Mouse (Mus musculus) G1E (cell line): Measurements from ENCODE around the gene Bex2.

Experiments used
- CTCF ChIP-seq: IDR thresholded peaks from 2 replicates; pipeline ENCODE4 v1.5.1; 2012; ENCODE audit warnings: low read depth, low read length, inconsistent platforms, mixed read lengths
- GATA1 ChIP-seq: IDR thresholded peaks from 2 replicates; pipeline ENCODE4 v1.6.1; 2012; ENCODE audit warnings: borderline replicate concordance, low read length, inconsistent platforms, mixed read lengths
- GATA2 ChIP-seq: IDR thresholded peaks from 2 replicates; pipeline ENCODE4 v1.6.1; 2012; ENCODE audit warnings: low read depth, low read length, inconsistent platforms, borderline replicate concordance
- POLR2AphosphoS5 ChIP-seq: IDR thresholded peaks from 2 replicates; pipeline ENCODE4 v1.6.1; 2012; ENCODE audit warnings: low read depth, low read length, inconsistent platforms; ENCODE audit not compliant: insufficient replicate concordance
- TAL1 ChIP-seq: conservative IDR thresholded peaks from 2 replicates; pipeline ENCODE4 v1.6.1; 2012; ENCODE audit warnings: low read depth, low read length, inconsistent platforms, mixed read lengths

GRCm38 (mm10) chrX:136085155-136085554, 17.1 kb upstream of the Bex2 start, which contains the start of gene Nxf3:
- TF ChIP-seq CTCF (no peak), POLR2AphosphoS5 (no peak), TAL1 (no peak), GATA1 (no peak), GATA2 (no peak)
